Mouse (Mus musculus): ENCODE data around the gene Tas1r3.

- TF ChIP-seq CTCF (IDR thresholded peaks at IDR 0.05; ENCODE audit: control insufficient read depth, insufficient read depth, insufficient replicate concordance, low read depth, low read length), result no peak
- TF ChIP-seq POLR2A (IDR thresholded peaks at IDR 0.05; ENCODE audit: control insufficient read depth, low read depth, low read length), result no peak
Measured at GRCm38 (mm10) chr4:155837404-155838010, 25.7 kb downstream of the Tas1r3 start.

Measured in testis, adult 2 months (tissue).